Mouse (Mus musculus) lung, adult 2 months (tissue): ENCODE data around the gene Pcnx4. TPM values are rescaled to one million over a fixed set of nuclear protein-coding genes. Genes with fewer than 3 reads are reported as not detected.
"Not testable (repeated sequence)": the region's sequence is repeated elsewhere in the genome, so short reads cannot be mapped to it uniquely, and the experiment has no call there.

Experiments
- DNase-seq: peaks from one replicate; pipeline ENCODE4 v3.0.0; 2022
- H3K4me1 ChIP-seq: fragments of 200-500 bp; 2 replicates; pipeline ENCODE4 v1.6.1; 2011; ENCODE audit warnings: low read length; ENCODE audit not compliant: control insufficient read depth, insufficient read depth
- H3K4me3 ChIP-seq: fragments of 200-500 bp; replicated peaks from 2 replicates; pipeline ENCODE3; 2011; ENCODE audit warnings: low read depth, mild to moderate bottlenecking, control low read depth, low read length; ENCODE audit errors: extremely low read depth
- CTCF ChIP-seq: fragments of 200-500 bp; IDR thresholded peaks from 2 replicates; pipeline ENCODE4 v1.5.1; 2011; ENCODE audit warnings: mild to moderate bottlenecking, low read length, control low read depth; ENCODE audit not compliant: insufficient read depth
- POLR2A ChIP-seq: fragments of 200-500 bp; IDR thresholded peaks from 2 replicates; pipeline ENCODE4 v1.6.1; 2011; ENCODE audit warnings: low read depth, mild to moderate bottlenecking, control low read depth, low read length, borderline replicate concordance; ENCODE audit errors: extremely low read depth
- WGBS: fragments of 180-500 bp; shearing (Covaris S2); methylation state at CpG from one replicate; pipeline ENCODE4 v1.1.7; 2018; 5-methylcytosine and 5-hydroxymethylcytosine counted together
- polyA plus RNA-seq: library from polyadenylated mRNA; depleted of rRNA; stranded (reverse); fragments of >200 nt; gene quantifications from 2 replicates; pipeline ENCODE4 v1.2.3, GENCODE M21; 2012; rRNA removed

The Pcnx4 gene
- polyA plus RNA-seq, 1 experiment = 6.2 TPM

DNA sequence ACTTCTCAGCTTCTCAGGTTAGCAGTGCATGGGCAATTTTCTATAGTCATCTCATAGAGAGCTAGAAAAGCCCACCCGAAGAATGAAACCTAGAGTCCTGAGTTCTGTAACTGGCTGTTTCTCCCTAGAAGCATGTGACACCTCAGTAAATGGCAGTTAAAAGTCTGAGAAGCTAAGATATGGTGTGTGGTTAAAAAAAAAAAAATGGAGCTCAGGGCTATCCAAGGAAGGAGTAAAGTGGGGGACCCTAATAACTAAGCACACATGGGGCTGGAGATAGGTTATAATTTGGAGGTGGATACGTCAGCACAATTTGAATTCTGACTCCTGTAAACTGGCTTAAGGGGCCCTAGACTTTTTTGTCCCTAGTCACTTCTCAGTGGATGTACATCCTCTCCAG, 46.9 kb downstream of the Pcnx4 start:
- Histone ChIP-seq H3K4me3 (no peak overlapping the region), H3K4me1 (no peaks in the 10 kb centered on the region)
- 91% methylated on average over 2 of the region's 2 CpGs for WGBS
- TF ChIP-seq POLR2A = no peak
- no peak for TF ChIP-seq CTCF
- no peak for DNase-seq

DNA sequence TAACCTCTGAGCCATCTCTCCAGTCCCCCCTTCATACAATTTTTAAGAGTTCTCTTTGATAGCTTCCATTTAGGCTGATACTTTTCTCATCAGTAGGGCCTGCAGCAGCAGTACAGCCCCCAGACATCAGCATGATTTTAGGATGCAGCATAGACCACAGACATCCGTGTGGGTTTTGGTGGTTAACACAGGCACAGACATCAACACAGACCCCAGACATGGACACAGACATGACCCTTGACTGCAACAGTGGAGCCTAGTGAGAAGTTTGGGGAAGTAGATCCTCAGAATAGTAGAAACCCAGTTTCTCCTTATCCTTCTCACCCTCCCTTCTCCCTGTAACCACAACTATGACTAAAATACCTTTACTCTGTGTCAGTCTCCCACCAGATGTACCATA, 49.2 kb downstream of the Pcnx4 start:
- WGBS = 88% methylated on average over 1 of the region's 1 CpGs
- Histone ChIP-seq H3K4me3 (no peak overlapping the region), H3K4me1 (no peaks in the 10 kb centered on the region)
- DNase-seq = no peak
- TF ChIP-seq CTCF (no peak), POLR2A (no peak)

DNA sequence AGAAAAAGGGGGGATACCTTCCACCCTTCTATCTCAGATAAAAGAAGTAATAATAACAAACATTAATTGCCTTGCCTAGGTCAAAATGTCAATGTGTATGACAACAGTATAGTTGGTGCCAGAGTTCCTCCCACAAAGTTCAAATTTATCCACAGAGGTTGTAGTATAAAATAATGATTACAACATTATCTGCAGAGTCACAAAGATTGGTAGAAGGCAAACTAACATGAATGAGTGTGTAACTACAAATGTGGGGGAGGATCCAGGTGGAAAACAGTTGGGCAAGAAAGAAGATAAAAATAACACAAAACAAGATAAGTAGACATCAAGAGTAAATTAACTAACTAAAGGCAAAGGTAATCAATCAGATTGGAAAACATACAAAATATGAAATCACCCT, 56.8 kb downstream of the Pcnx4 start:
- DNase-seq = no peak

DNA sequence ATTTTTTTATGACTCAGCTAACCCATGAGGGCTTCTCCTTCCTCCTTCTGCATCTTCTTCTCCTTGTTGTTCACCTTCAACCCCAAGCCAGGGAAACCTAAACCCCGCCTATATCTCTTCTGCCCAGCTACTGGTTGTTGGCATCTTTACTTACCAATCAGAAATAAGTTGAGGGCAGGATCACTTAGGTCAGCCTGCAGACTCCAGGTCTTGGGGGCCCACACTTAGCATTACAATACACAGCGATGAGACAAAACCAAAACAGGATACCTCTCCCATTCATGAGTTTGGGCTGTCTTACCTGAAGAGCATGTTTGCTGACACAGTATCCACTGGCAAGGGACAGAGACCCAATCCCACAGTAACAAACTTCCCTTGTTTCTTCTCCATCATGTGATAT, 57.8 kb downstream of the Pcnx4 start:
- no peak for DNase-seq
- Histone ChIP-seq H3K4me1 (no peaks in the 10 kb centered on the region), H3K4me3 (no peak overlapping the region)
- TF ChIP-seq CTCF (no peak), POLR2A (no peak)
- WGBS = 64% methylated on average over 2 of the region's 2 CpGs

More for the DNA sequence above, 56.8 kb downstream of the Pcnx4 start:
- H3K4me1 ChIP-seq = no peaks in the 10 kb centered on the region
- H3K4me3 ChIP-seq = no peak overlapping the region
- no peak for TF ChIP-seq CTCF
- TF ChIP-seq POLR2A = no peak

DNA sequence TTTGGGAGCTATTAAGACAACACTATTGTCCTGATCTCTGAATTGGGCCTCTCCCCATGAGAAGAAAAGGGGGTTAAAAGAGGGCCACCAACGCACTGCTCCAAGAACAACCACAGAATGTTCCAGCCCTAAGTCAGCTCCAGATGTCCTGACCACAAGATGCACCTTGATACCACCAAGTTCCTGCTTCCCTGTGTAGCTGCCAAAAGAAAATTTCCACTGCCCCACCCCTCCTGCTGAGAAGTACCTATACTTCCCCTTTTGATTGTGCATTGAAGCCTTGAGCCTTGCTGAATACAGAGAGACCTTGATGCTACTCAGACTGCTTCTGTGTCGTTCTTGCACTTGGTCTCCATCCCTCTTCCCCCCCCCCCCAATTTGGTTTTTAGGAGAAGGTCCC, 62.5 kb downstream of the Pcnx4 start:
- H3K4me1 ChIP-seq, H3K4me3 ChIP-seq, DNase-seq: not testable (repeated sequence)
- 77% methylated on average over 2 of the region's 2 CpGs for WGBS

DNA sequence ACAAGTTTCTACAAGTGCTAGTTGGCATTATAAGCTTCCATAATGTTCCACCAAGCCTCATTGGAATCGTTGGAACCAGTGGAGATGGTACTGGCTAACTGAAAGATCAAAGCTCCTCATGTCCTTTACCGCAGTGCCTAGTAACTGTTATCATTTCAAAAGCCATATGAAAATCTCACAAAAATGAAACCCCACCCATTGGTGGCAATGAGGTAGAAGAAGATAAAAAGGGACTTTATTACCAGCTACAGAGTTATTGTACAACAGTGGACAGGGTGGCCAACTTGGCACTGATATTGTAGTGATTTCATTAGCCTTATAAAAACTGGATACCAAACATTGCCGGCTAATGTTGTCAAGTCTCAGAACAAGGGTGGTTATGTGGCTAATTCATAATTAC, 75.9 kb downstream of the Pcnx4 start:
- no peak overlapping the region for H3K4me3 ChIP-seq
- DNase-seq = no peak
- TF ChIP-seq CTCF (no peak), POLR2A (no peak)
- 88% methylated on average over 3 of the region's 3 CpGs for WGBS
- H3K4me1 ChIP-seq = no peaks in the 10 kb centered on the region

DNA sequence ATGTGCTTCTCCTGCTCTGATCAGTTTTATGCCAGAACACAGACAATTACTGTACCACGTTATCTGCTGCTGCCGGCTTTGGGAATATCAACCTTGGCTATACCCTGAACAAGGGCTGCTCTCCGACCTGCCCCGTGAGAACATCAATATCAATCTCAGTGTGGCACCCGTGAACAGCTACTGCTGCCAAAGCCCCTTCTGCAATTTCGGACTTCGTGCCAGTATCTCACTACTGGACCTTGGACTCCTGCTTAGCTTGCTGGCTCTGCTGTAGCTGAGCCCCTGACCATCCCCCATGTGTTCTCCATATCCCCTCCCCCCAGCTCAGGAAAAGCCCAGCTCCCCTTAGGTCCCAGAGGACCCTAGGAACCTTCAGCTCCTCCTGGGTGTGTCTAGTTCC, 84.7 kb downstream of the Pcnx4 start:
- no peak for TF ChIP-seq CTCF
- no peak for TF ChIP-seq POLR2A
- 87% methylated on average over 7 of the region's 7 CpGs for WGBS
- DNase-seq = no peak
- no peak overlapping the region for H3K4me3 ChIP-seq
- no peaks in the 10 kb centered on the region for H3K4me1 ChIP-seq

DNA sequence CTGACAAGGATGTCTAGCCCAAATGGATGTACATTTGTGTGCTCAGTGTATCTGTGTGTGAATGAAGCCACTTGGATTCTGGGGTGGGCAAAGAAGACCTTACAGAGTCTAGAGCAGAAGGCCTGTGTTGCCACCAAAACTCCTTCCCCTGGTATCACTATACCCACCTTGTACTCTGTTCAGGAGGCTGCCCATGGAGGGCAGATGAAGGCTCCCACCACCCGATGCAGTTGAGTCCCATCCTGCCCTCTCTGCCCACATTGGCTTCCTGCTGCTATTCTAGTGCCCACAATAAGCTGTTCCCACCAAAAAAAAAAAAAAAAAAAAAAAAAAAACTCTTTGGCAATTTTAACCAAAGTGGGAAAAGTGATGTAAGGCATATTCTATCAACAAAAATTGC, 85.3 kb downstream of the Pcnx4 start:
- DNase-seq = no peak
- no peak overlapping the region for H3K4me3 ChIP-seq
- H3K4me1 ChIP-seq = no peaks in the 10 kb centered on the region
- no peak for TF ChIP-seq POLR2A
- TF ChIP-seq CTCF = no peak
- WGBS = 80% methylated on average over 1 of the region's 1 CpGs

DNA sequence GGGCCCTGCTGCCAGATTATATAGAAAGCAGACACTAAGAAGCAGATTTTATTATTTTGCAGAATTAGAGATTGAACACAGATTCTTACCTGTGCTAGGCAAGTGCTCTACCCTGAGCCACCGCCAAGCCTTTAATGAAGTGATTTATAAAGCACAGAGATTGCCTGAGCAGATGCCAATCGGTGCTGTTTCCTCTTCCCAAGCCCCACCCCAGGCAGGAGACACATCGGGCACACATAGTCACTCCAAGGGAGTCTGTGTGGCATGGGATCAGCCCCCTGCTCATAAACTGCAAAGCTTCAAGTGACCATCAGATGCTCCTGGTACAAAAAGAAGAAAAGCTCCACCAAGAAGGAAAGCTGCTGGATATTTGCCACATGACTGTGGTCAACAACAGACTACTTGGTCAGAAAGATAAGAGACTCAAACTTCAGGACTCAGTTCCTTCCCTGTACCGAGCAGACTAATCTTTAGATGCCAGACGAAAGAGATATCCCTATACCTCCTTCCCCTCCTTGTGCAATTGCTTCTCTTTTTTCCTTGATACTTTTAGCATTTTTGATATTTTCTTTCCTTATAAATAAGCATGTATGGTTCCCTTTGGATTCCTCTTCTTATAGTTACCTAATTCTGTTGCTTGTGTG, 86.8 kb downstream of the Pcnx4 start:
- no peak for TF ChIP-seq CTCF
- no peak for TF ChIP-seq POLR2A
- Histone ChIP-seq H3K4me3 (no peak overlapping the region), H3K4me1 (no peaks in the 10 kb centered on the region)
- DNase-seq = no peak
- 56% methylated on average over 5 of the region's 5 CpGs for WGBS

DNA sequence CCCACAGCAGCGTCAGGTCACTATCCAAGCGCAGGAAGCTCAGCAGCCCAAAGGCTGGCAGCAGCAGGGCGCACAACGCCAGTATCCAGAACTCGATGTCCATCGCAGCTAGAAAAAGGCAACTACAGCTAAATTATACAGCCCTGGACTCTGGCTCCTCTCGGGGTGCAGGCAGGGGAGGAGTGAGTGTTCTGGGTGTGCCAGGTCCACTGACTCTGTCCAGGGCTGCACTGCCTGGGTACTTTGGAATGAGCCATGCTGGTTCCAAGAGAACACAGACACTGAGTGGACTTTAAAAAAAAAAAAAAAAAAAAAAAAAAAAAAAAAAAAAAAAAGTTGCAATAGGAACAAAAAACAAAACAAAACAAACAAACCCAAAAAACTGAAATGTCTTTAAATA, 92.6 kb downstream of the Pcnx4 start:
- TF ChIP-seq POLR2A (no peak), CTCF (no peak)
- no peak overlapping the region for H3K4me3 ChIP-seq
- 91% methylated on average over 7 of the region's 7 CpGs for WGBS
- no peaks in the 10 kb centered on the region for H3K4me1 ChIP-seq
- DNase-seq = no peak

Other genes with a start within 250 kb of the Pcnx4 start
- gene Rtn1, start 127.3 kb upstream of the Pcnx4 start, polyA plus RNA-seq = 7.5 and 9.2 TPM in 2 replicates
- gene Lrrc9, start 94.5 kb upstream of the Pcnx4 start, polyA plus RNA-seq = 0.22 and 0.24 TPM in 2 replicates
- gene Gm4756, start 113.3 kb downstream of the Pcnx4 start, polyA plus RNA-seq = 0.17 TPM in 1 of 2 replicates, not detected in the other
- 53.4 and 72.3 TPM in 2 replicates for gene Dhrs7, start 128.5 kb downstream of the Pcnx4 start, polyA plus RNA-seq
- 32.0 and 54.9 TPM in 2 replicates for gene Ppm1a, start 221.1 kb downstream of the Pcnx4 start, polyA plus RNA-seq